Mouse (Mus musculus) gastrocnemius, adult 8-10 months (tissue): ENCODE data around the gene Camk1d. TPM values are rescaled to one million over a fixed set of nuclear protein-coding genes. Genes with fewer than 3 reads are reported as not detected.

Experiments
- DNase-seq, 2 experiments: peaks; one replicate each; pipeline ENCODE4 v3.0.0; 2022; ENCODE audit warnings: low spot score in 2 of 2
- total RNA-seq, 4 experiments: library from RNA; stranded (reverse); gene quantifications; 2 replicates each; pipeline ENCODE4 v1.2.4; 2022

The Camk1d gene
- total RNA-seq, 4 experiments from 2014 or later = 0.51 to 1.3 (median 1.1) TPM

DNA sequence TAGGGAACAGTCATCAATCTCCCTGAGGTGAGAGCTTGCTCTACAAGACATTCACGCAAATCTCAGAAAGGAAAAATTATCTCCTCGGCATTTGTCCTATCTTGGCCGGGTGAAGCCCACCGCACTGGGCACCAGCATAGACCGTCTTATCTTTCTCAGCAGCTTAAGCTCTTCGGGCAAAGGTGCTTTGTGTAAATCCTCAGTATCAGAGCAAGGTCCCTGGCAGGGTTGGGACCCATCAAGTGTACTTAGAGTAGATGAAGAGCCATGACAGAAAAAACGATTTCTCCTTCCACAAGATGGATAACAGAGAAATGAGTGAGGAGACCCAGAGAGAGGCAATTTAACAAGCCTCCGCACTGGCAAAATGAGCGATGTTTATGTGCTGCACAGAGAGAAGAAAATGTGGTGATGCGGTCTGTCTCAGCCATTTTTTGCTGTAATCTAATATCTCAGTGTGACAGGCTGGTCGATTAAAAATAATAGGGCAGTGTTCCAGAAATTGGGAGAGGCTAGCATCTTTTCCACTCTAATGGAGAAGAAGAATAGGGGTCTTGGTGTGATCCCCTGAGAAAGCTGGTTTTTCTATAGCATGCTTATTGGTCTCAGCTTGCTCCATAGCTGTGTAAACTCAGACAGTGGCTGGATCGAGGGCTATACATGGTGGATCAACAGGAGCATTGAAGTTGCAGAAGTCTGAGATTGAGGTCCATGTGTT is 386.6 kb downstream of the Camk1d start:
- no peak for DNase-seq

DNA sequence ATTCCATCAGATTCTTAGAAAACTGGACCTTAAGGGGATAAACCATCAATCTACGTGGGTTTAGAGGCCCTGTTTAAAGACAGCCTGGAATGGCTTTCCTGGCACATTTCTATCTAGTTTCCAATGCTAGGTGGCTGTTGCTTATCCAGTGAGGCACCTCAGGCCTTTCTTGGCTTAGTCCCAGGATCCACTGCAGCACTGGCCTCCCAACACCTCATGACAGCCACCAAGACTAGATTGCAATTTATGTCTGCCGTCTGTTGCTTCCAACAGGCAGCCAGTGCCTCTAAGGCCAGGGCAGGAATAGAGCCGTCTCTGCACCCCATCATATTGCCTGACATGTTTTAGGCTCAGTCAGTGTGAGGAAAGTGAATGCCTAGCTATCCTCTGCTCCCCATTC is 389.5 kb downstream of the Camk1d start:
- DNase-seq = no peak

DNA sequence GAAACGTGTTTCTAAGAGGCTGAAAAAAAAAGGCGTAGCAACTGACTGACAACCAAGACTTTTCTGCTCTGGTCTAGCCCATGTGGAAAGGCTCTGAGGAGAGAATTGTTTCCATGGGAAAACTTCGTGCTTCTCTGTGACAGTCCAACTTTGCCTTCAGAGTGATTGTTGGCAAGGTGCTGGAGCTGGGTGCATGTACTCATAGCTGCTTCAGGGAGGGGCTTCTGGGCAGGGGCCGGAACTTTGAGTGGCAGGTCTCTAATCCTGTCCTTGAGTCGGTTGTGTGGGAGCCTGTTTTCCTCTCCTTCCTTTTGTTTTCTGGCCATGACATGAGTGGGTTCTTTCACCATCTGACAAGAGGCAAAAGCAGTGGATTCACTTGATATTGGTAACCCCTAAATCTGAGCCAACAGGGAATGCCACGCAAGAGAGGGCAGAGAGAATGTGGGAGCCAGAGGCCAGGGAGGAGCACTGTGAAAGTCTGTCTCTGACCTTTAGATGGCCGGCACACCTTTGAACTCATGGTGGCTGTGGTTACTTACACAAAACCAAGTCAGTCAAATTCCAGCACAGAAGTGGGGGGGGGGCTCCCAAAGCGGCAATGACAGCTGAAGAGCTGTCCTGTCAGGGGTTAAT is 392.5 kb downstream of the Camk1d start:
- DNase-seq = no peak

DNA sequence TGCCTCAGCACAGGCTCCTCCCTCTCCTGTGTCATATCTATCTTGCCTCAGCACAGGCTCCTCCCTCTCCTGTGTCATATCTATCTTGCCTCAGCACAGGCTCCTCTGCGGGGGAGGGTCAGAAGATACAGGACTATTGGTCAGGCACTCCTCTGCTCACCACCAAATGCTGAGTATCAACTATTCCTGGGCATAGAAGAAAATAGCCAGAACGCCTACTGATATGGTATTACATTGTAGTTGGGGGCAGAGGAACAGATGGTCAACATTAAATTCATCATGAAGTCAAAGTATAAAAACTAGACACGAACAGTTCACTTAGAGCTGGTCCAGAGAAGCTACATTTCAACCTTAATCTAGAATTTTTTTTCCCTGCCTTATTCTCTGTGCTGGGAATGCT is 395.2 kb downstream of the Camk1d start:
- no peak for DNase-seq

DNA sequence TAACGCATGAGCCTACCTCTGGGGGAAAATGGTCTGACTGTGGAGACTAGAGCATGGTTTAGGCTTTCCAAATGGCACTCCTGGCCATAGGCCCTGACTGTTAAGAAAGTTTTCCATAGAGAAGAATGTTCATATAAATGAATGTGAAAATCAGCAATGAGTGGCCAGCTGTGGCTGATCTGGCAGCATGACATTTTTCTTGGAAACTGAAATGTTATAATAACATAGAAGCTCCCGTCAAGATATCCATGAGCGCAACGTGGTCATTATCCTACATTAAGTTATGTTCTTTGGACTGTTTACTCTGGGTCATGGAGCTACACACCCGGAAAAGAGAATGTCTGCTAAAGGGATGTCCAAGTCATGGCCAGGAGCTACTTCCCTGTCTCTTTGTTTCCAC is 397.6 kb downstream of the Camk1d start:
- no peak for DNase-seq

DNA sequence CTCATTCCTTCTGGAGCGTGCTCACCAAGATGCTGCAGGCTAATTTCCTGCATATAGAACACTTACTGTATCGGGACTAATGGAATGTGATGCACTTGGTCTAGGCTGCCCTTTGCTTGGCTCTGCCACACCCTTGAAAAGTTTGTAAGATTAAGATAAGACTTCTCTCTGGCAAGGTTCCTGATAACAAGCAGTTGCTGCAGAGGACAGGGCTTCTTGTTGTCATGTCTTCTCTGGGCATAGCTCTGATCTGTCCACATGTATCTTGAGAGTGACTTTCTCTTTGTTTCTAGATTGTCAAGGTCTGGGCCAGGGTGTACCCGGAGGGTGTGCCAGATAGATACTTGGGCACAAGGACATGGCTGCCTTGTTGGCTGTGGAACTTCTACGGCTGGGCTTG is 398.1 kb downstream of the Camk1d start:
- no peak for DNase-seq

DNA sequence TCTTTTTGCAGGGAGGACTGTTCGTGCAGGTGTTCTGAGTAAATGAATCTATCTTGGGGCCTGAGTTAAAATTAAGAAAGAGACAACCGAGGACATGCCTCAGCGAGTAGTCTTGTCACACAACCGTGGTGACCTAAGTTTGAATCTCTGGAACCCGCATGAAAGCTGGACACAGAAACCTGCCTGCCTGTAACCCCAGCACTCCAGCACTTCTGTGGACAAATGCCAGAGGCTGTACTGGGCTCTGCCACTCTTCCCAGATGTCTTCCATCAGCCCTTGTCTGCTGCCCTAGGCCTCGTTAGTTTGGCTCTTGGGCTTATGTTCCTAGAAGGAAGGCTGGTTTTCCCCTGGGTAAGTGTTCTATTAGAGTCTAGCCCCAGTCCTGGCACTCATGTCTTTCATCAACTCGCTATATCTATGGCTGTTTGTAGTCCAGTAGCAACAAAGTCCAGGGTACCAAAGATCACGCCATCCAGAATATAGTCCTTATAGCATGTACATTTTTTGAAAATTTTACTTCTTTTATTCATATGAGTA is 399.0 kb downstream of the Camk1d start:
- no peak for DNase-seq

DNA sequence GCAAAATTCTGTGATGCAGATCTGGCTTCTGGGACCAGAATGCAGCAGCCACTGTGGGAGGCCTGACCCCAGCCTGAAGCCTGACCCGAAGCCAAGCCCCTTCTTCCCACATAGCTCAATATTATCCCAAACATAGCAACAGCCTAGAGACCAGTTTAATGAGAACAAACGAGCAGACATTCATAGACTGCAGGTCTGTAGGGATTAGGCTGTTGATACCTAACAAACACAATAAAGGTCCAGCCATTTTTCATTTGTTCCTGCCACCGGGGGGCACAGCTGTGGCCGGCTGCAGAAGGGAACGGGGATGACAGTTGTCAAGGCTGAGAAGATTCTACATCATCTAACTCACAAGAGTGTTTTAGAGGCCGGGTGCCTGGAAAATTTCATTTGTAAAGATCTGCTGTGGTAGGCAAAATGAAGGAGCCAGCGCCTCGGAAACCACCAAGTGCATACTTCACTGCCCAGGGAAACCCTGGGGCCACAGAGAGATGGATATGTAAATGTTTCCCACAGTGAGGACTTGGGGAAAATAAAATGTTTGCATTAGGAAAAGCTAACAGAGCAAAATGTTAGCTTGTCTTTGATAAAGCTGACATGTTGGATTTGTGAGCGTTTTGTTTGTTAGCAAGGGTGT is 399.7 kb downstream of the Camk1d start:
- DNase-seq = no peak

DNA sequence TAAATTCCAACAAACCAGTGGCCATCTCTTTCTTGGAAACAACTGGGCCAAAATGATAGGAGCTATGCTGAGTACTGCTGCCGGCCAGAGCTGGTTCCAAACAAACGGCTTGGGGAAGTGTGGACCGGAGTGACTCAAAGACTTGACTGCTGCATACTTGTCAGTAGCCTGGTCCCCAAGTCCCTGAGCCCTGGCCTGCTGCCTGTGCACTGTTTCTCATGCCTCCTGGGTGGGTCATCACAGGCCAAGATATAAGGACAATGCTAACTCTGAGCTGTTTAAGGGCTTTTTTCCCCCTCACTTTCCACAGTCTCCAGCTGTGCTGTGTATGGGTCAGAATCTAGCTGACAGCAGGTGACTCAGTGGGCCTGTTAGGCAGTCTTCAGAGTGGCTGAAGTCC is 409.2 kb downstream of the Camk1d start:
- DNase-seq = no peak

DNA sequence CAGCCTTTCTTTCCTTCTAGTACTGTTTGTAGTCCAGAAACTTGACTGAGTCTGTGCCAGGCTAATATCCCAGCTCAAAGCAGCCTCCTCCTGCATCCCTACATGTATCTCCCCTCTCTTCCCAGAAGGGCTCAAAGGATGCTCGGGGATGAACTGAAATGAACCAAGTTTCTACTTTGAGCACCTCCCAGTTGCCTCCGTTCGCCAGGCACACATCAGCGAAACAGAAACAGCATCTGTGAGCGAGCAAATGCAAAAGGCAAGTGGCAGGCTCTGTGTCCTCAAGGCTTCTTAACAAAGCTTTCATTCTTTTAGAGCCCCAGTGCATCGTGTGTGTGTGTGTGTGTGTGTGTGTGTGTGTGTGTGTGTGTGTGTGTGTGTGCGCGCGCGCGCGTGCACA is 409.9 kb downstream of the Camk1d start:
- no peak for DNase-seq

DNA sequence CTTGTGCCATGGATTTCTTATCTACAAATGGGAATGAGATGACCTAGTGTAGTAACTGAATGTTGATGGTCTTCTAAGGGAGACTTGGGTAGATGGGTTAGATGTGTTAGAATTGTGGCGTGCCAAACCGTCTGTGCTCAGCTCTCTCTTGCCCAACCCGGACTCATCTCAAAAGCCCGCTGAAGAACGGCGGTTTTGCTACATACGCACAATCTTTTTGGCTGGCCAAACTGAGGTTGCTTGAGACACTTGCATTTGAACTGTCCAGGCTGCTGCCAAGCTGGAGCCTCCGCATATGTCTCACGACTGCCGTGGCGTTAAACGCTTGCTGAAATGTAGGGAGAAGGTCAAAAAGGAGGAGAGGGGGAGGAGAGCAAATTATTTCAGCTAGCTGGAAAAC is 413.0 kb downstream of the Camk1d start:
- no peak for DNase-seq

DNA sequence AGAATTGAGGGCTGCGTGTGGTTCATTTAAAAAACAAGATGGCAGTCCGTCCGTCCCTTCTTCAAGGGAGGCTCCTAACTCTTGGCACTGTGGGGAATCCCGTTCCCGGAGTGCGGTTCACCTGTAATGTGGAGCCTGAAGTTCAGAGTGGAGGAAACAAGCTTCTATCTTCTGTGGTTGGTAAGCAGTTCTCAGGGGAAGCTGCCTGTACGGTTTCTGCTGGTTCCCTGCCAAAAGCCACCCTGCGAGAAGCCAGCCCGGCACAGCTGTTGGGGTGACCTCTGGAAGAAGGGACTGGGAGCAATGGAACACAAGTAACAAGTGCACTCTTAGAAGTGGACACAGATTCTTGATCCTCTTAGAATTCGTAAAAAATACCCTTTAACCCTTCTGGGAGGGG is 416.2 kb downstream of the Camk1d start:
- no peak for DNase-seq

DNA sequence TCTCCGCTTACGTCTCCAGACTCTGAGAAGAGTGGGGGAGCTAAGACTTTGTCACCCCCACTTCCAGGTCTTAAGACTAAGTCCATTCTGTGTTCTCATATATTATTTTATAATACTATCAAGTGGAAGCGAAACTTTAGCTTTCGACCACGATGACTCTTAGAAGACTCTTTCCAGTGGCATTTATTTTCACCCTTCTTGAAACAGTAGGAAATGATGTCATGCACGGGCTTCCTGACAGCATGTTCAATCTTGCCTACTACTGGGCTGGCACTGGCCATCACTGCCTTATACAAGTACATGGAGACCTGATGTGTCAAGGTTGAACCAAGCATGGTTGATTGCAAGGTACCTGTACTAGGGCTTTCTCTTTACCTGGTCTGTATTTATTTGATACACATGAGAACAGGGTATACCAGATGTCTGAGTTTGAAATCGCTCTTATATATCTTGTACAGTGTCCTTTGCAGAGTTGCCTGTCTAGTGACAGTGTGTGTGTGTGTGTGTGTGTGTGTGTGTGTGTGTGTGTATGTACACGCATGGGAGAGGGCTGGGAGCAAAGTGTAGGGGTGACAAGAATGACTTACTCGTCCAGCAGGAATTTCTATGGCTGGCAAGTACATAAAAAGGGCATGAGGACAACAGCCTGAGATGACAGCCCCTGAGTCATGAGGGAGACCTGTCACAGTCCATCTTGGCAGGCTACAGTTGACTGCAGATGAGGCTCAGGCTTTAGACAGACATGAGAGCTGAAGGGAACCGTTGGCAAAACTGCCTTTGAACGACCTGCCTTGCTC is 417.4 kb downstream of the Camk1d start:
- DNase-seq = no peak

DNA sequence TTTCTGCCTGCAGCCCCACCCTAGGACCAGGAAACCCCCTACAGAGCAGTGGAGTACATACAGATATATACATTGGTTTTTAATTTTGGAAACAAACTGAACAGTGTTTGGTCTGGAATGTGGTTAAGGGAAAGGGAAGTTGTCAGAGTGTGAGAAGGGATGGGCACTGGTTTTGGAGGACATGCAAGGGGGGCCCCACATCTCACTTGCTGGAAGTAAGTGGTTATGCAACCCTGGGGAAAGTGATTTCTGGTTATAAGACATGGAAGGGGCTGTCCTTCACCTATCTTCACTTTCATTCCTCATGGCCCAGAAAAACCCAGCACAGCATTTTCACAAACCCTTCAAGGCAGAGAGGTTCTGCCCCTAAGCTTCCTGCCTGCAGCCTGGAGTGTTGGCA is 419.2 kb downstream of the Camk1d start:
- DNase-seq = no peak

DNA sequence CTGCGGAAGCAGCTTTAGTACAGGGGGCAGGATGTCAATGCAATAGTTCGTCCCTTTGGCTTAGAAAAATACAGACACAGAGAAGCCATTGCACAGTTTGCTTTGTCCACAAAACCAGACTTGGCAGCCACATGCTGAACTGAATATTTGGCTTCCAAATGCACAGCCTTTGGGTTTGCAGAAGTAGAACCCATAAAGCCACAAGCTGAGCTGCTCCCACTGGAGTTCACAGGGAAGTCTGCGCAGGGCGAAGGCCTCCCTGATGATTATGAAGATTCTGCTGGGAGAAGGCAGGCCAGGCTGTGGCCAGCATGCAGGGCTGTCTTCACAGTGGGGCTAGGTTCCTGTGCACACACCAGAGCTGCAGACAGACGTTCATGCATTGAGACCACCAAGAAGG is 419.9 kb downstream of the Camk1d start:
- DNase-seq = no peak

DNA sequence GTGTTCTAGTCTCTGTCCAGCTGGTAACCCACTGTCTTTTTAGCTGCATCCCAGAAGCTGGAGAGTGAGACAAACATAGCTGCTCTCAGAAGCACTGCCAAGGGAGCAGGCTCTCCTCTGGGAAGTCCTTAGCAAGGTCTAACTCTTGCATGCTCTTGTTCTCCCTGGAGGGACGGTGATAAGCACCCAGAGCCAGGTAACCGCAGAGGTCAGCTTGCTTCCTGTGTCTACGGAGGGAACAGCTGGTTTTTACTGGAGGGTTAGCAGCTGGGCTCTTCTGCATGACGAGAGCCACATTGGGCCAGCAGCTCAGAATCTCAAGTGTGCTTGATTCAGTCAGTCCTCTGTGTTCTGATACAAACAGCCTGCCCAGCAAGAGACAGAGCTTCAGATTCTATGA is 425.7 kb downstream of the Camk1d start:
- no peak for DNase-seq

DNA sequence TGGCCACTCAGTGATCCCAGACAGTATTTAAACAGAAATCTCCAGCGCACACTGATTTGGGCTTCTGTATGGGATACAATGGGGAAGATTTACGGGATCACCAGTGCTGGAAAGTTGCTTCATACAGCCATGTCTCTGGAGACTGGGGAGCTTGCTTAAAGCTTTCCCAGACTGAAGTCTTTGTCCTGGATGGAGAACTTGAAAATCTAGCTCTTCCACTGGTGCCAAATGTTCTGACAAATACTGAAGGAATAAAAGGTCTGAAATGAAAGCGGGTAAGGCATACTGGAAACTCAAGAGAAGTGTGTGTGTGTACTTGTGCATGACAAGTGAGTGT is 427.3 kb downstream of the Camk1d start:
- no peak for DNase-seq

DNA sequence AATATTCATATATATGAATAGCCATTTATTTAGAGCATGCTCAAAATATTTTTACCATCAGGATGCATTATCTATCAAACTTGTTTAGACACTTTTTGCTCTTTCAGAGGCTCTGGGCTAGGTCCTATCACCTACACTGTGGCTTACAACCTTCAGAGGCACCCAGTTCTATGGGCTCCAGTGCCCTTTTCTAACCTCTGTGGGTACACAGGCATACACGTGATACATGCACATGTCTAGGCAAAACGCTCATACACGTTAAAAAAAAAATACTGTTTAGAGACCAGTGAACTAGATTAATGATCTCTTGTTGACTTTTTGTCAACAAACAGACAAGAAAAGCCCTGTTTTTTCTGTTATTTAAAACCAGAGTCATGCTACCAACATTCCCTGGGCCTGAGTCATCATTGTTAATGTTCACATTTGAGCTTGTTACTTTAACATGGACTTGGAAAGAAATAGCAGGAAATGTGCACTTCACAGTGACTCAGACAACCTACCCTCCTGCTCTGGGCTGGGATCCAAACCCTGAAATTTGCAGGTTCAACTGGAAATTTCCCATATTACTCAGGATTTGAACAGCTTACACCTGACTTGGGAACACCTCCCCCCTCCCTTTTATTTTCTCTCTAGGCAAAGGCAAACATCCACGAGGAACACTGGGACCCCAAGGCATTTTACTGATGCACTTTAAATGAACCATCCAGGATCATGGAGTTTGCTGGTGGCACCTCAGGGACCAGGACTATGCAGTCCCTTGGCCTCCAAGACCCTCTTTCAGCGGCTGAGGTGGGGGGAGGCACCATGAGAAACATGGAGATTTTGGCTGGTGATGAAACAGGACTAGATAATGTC is 427.9 kb downstream of the Camk1d start:
- DNase-seq = no peak

DNA sequence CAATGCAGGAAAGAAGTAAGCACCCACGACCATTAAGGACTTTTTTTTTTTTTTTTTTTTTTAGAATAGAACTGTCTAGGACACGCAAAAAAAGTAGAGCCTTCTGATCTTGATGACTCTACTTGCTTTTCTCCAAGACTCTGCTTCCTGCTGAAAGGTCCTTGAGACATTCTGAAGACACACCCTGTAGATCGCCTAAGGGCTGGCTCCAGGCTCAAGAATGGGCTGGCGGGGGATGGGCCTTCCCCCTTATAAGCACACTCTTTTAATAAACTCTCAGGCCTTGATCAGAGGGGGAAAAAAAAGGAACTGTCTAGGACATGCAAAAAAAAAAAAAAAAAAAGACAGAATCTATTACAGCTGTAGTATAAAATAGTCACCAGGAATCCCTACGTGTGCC is 430.0 kb downstream of the Camk1d start:
- no peak for DNase-seq

DNA sequence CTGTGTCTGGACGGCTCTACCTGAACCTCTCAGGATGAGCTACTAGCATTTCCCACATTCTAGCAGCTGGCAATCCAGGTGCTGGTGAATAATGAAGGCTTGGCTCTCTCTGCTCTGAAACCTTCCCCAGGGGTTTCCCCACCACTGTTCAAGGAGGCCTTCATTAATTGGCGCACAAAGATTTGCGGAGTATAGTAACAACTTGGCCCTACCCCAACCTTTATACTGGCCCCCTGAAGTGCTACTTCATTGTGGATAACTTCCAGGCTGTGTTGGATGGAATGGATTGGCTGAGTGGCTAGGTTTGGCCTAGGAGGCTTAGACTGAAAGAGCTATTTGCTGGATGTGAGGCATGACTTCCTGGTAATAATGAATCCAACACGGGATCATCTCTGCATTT is 431.7 kb downstream of the Camk1d start:
- no peak for DNase-seq

DNA sequence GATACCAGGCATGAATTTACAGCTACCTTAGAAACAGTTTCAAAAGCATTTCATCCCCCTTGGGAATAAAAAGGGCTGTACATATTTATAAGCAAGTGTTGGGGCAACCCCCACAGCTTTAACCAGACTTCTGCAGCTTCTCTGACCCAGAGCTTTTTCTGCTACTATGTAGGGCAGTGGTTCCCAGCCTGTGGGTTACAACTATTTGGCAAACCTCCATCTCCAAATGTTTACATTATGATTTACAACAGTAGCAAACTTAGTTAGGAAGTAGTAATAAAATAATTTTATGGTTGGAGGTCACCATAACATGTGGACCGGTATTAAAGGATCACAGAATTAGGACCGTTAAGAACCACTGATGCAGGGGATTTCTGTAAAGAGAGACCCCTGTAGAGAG is 446.3 kb downstream of the Camk1d start:
- no peak for DNase-seq
